Mouse (Mus musculus) small intestine, adult 2 months (tissue): ENCODE measurements at regions not wholly inside any gene's neighbourhood (a gene's known extent, or its start where the extent isn't known, plus 50 kb on each side); places are given as distances from the start of the nearest gene placed in this dataset.

Source experiments
- CTCF ChIP-seq: fragments of 200-500 bp; IDR thresholded peaks from 2 replicates; pipeline ENCODE4 v1.5.1; 2012; ENCODE audit warnings: low read depth, mild to moderate bottlenecking, control low read depth, inconsistent platforms, low read length, moderate library complexity, mixed read lengths; ENCODE audit not compliant: insufficient replicate concordance, insufficient read length; ENCODE audit errors: extremely low read depth
- POLR2A ChIP-seq: fragments of 200-500 bp; IDR thresholded peaks from 2 replicates; pipeline ENCODE4 v1.6.1; 2012; ENCODE audit warnings: low read depth, mild to moderate bottlenecking, control low read depth, inconsistent platforms, low read length, moderate library complexity

DNA sequence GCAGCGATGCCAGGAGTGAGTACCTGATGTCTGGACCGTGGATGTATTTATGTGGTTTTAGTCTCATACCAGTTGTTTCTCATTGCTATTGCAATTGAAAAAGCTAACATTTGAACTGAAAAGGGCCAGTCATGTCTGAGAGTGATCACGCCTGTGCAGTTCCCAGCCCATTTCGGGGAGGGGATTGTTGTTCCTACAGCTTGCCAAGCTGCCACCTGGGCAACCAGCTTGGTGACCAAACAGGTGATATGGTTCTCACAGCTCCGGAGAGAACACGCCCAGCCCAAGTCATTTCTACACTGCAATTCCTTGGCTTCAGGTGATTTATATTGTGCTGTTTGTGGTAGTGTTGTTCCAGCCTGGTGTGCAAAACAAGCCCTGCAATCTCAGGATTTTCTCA, 194.2 kb upstream of the Cited2 start:
- TF ChIP-seq POLR2A: no peak
- TF ChIP-seq CTCF: no peak
